Mouse (Mus musculus): ENCODE measurements at regions not wholly inside any gene's neighbourhood (a gene's known extent, or its start where the extent isn't known, plus 50 kb on each side); places are given as distances from the start of the nearest gene placed in this dataset.

- no peak overlapping the region for H3K4me3 ChIP-seq
- no peak for TF ChIP-seq CTCF (conservative IDR thresholded peaks at IDR 0.05)
- no peak for DNase-seq (ENCODE audit: low spot score in 2 of 2)
- no peak overlapping the region for H3K27ac ChIP-seq
Measured at GRCm38 (mm10) chr5:139598715-139599114, 55.4 kb downstream of the Uncx start.

GRCm38 (mm10) chr5:139599191-139599937, 56.1 kb downstream of the Uncx start:
- DNase-seq (ENCODE audit: low spot score in 2 of 2) = no peak
- H3K27ac ChIP-seq = no peak overlapping the region
- no peak overlapping the region for H3K4me3 ChIP-seq
- no peak for TF ChIP-seq CTCF (conservative IDR thresholded peaks at IDR 0.05)

- no peak overlapping the region for H3K4me3 ChIP-seq
- no peak overlapping the region for H3K27ac ChIP-seq
- TF ChIP-seq CTCF (conservative IDR thresholded peaks at IDR 0.05) = no peak
- no peak for DNase-seq (ENCODE audit: low spot score in 2 of 2)
Measured at GRCm38 (mm10) chr5:139600213-139600612, 56.9 kb downstream of the Uncx start.

DNA sequence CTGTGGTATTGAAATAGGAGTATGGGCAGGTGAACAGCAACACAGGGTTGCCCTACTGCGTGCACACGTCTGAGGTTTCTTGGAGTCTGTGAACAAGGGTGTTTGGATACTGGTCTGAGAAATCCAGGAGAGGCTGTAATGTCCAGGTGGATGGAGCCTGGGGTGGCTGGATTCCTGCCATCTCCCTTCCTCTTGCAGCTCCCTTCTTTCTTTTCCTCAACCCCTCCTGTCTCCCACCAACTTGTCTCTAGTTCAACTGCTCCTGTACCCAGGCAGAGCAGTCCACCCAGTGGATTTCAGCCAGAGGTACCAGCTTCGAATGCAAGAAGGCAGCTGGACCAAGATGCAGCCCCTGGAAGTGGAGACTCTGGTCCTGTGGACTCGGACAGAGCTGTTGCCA, 59.6 kb downstream of the Uncx start:
- H3K27ac ChIP-seq = no peak overlapping the region
- no peak overlapping the region for H3K4me3 ChIP-seq
- TF ChIP-seq CTCF (conservative IDR thresholded peaks at IDR 0.05) = no peak
- DNase-seq (ENCODE audit: low spot score in 2 of 2) = no peak

DNA sequence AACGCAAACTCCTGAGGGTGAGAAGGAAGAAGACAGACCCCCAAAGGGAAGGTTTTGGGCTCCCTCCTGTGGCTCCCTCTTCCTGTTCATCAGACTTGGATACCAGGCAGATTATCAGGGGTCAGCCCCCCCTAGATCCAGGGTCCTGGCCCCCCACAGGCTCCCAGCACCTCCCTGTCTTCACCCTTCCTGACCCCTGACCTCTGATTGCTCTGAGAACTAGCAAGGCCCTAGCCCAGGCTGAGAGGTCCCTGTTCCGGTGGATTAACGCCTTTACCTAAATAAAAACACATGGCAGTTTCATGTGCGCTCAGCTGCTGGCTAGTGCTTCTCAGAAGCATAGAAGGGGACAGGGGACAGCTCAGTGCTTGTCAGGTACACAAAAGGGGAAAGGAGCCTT, 60.2 kb downstream of the Uncx start:
- H3K27ac ChIP-seq = no peak overlapping the region
- TF ChIP-seq CTCF (conservative IDR thresholded peaks at IDR 0.05) = no peak
- H3K4me3 ChIP-seq = no peak overlapping the region
- no peak for DNase-seq (ENCODE audit: low spot score in 2 of 2)

DNA sequence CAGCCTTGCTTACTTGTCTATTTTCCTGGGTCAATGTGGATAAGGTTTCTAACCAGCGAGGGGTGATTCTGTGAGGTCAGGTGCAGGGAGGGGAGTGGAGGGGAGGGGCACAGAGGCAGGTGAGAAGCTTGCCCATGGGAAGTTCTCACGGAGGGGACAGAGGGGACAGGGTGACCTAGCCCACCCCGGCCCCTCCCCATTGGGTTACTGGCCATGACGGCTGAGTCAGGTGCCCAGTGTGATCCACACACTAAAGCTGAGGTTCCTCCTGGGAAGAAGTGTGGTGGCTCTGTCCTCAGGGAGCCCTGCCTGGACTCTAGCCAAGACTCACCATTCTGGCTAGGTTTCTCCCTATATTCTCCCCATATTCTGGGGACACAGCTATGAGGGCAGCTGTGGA, 61.0 kb downstream of the Uncx start:
- no peak for DNase-seq (ENCODE audit: low spot score in 2 of 2)
- Histone ChIP-seq H3K27ac (no peak overlapping the region), H3K4me3 (no peak overlapping the region)
- TF ChIP-seq CTCF (conservative IDR thresholded peaks at IDR 0.05) = no peak

- no peak for DNase-seq (ENCODE audit: low spot score in 2 of 2)
- TF ChIP-seq CTCF (conservative IDR thresholded peaks at IDR 0.05) = no peak
- Histone ChIP-seq H3K27ac (no peak overlapping the region), H3K4me3 (no peak overlapping the region)
Measured at GRCm38 (mm10) chr5:139610610-139611520, 67.6 kb downstream of the Uncx start.

- TF ChIP-seq CTCF (conservative IDR thresholded peaks at IDR 0.05) = no peak
- no peak for DNase-seq (ENCODE audit: low spot score in 2 of 2)
- Histone ChIP-seq H3K27ac (no peak overlapping the region), H3K4me3 (no peak overlapping the region)
Measured at GRCm38 (mm10) chr5:139612224-139612623, 68.9 kb downstream of the Uncx start.

- Histone ChIP-seq H3K27ac (no peak overlapping the region), H3K4me3 (no peak overlapping the region)
- TF ChIP-seq CTCF (conservative IDR thresholded peaks at IDR 0.05) = no peak
- no peak for DNase-seq (ENCODE audit: low spot score in 2 of 2)
Measured at GRCm38 (mm10) chr5:139612676-139613075, 69.4 kb downstream of the Uncx start.

GRCm38 (mm10) chr5:139613601-139614000, 70.3 kb downstream of the Uncx start:
- TF ChIP-seq CTCF (conservative IDR thresholded peaks at IDR 0.05) = no peak
- no peak for DNase-seq (ENCODE audit: low spot score in 2 of 2)
- Histone ChIP-seq H3K27ac (no peak overlapping the region), H3K4me3 (no peak overlapping the region)

DNA sequence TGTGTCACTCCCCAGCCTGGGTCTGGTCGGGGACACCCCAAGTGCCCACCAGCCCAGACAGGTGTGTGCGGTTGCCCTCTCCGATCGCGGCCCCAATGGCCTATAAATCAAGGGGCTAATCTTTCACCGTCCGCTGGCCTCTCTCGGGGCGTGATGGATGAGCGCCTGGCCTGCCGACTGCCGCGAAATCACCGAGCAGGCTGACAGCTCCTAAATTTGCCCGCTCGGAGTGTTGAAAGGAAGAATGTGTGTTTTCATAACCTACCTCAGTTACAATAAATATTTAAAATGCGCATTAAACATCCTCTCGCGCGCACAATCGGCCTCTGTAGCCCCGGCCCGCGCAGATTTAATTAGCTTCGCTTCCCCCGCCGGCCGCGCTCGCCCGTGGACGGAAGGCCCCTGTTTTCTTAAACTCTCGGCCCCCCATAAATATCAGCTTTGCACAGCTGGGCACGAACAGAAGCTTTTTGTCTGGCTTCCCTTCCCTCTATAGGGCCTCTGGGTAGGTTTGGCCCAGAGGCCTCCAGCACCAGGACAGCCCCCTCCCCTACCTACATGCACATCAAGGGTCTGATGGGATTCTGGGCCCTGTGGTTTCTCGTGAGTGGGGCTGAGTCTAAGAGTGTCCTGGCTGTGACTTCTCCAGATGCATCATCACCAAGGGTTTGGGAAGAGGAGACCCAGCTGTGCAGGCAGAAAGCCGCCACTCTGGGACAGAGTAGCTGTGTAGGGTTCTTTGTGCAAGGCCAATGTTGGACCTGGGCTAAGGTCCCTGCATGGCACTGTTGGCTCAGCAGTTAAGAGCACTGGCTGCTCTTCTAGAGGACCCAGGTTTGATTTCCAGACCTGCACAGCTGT, 76.2 kb downstream of the Uncx start:
- no peak overlapping the region for H3K4me3 ChIP-seq
- TF ChIP-seq CTCF (conservative IDR thresholded peaks at IDR 0.05) = no peak
- DNase-seq (ENCODE audit: low spot score in 2 of 2) = no peak
- no peak overlapping the region for H3K27ac ChIP-seq

GRCm38 (mm10) chr5:139625871-139626460, 82.7 kb downstream of the Uncx start:
- DNase-seq (ENCODE audit: low spot score in 2 of 2) = peak; percentile 15 to 31
- no peak for TF ChIP-seq CTCF (conservative IDR thresholded peaks at IDR 0.05)
- Histone ChIP-seq H3K4me3 (no peak overlapping the region), H3K27ac (no peak overlapping the region)

Data from layer of hippocampus, adult 2 months (tissue).